Mouse (Mus musculus): ENCODE measurements around the gene Gnaq. TPM values are rescaled to one million over a fixed set of nuclear protein-coding genes. Genes with fewer than 3 reads are reported as not detected.
"Not testable (repeated sequence)": the region's sequence is repeated elsewhere in the genome, so short reads cannot be mapped to it uniquely, and the experiment has no call there.

Gnaq gene
- polyA plus RNA-seq, 1 experiment = 8.1 TPM

DNA sequence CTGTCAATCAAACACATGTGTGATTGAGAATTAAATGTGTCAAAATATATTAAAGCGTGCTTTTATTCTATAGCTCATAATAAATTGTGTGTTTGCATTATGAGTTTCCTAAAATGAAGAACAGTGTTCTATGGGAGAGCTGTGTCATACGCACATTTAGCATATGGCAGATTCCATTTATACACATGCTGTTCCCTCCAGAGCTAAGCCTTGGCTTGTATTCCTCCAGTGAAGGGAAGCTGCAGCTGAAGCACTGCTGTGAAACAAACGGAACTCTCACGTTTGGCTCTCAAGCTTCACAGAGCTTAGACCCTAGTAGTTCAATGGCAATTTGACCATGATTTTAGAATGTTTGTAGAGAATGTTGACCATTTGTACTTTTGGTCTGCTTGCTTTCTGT is 129.7 kb downstream of the Gnaq start:
- TF ChIP-seq POLR2A (IDR thresholded peaks at IDR 0.05; ENCODE audit: control insufficient read depth, extremely low read depth, insufficient read depth, low read length, poor library complexity) = no peak
- TF ChIP-seq CTCF (IDR thresholded peaks at IDR 0.05; ENCODE audit: borderline replicate concordance, control insufficient read depth, extremely low read depth, insufficient read depth, low read length, poor library complexity) = no peak
- no peaks in the 10 kb centered on the region for H3K36me3 ChIP-seq (ENCODE audit: control insufficient read depth, insufficient read depth, low read length)
- WGBS = 98% methylated on average over 4 of the region's 4 CpGs
- no peak for DNase-seq
- H3K27me3 ChIP-seq (ENCODE audit: control insufficient read depth, insufficient read depth, low read length) = no peaks in the 10 kb centered on the region
- no peak overlapping the region for H3K4me3 ChIP-seq (ENCODE audit: control insufficient read depth, insufficient read depth, low read length)
- H3K27ac ChIP-seq (ENCODE audit: control insufficient read depth, insufficient read depth, low read length) = no peak overlapping the region
- no peaks in the 10 kb centered on the region for H3K4me1 ChIP-seq (replicated peaks; ENCODE audit: control insufficient read depth, insufficient read depth, low read length)

DNA sequence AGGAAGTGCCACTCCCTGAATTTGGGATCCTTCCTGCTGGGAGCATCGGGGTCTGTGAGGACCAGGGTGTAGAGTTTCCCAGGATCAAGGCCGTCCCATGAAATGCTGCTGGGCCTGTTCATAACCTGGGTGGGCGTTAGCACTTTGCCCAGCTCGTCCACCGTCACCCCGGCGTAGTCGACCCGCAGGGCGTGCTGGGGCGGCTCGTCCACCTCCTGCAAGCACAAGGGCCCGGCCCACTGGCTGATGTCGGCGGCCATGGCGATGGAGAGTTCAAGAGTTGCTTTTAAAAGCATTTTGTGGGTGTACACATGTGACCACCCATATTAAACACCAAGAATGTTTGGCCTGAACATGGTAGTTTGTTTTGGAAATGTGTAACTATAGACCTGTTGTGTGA is 134.7 kb downstream of the Gnaq start:
- H3K4me3 ChIP-seq (ENCODE audit: control insufficient read depth, insufficient read depth, low read length); H3K27me3 ChIP-seq (ENCODE audit: control insufficient read depth, insufficient read depth, low read length); DNase-seq; H3K4me1 ChIP-seq (replicated peaks; ENCODE audit: control insufficient read depth, insufficient read depth, low read length); H3K36me3 ChIP-seq (ENCODE audit: control insufficient read depth, insufficient read depth, low read length); H3K27ac ChIP-seq (ENCODE audit: control insufficient read depth, insufficient read depth, low read length): not testable (repeated sequence)
- WGBS = 97% methylated on average over 11 of the region's 16 CpGs

DNA sequence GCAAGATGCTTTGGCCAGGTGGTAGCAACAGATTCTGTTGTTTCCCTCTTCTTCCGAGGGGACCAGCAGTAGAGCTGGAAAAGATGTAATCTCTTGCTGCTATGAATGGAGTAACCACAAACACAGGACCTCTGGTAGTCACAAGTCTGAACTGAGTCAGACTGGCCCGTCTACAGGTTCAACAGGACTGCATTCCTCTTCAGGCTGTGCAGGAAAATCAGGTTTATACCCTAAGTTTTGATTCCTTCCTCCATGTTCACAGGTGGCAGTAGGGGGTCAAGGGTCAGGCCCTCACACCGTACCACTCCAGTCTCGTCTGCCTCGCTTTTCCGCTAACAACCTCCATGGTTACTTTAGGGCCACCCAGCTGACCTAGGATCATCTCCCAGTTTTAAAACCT is 137.6 kb downstream of the Gnaq start:
- 92% methylated on average over 6 of the region's 6 CpGs for WGBS
- TF ChIP-seq POLR2A (IDR thresholded peaks at IDR 0.05; ENCODE audit: control insufficient read depth, extremely low read depth, insufficient read depth, low read length, poor library complexity) (no peak), CTCF (IDR thresholded peaks at IDR 0.05; ENCODE audit: borderline replicate concordance, control insufficient read depth, extremely low read depth, insufficient read depth, low read length, poor library complexity) (no peak)

DNA sequence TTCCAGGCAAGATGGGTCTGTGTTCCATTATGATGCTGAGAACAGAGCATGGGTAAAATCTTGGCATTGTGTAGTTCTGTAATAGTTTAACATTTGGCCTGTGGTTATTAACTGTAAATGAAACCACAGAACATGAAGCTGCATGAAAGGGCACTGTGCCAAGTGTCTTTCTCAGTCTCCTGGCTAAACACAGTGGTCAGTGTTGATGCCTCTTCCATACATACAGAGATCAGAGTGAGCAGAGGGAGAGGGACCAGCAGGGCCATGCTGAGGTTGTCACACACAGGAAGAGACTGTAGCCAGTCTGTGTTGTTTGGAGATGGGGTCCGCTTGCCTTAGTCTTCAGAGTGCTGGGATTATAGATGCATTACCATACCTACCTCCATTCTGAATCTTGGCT is 138.4 kb downstream of the Gnaq start:
- Histone ChIP-seq H3K27me3 (ENCODE audit: control insufficient read depth, insufficient read depth, low read length) (no peaks in the 10 kb centered on the region), H3K4me1 (replicated peaks; ENCODE audit: control insufficient read depth, insufficient read depth, low read length) (no peaks in the 10 kb centered on the region; the same call in 1 of the 2 replicates), H3K27ac (ENCODE audit: control insufficient read depth, insufficient read depth, low read length) (no peak overlapping the region), H3K4me3 (ENCODE audit: control insufficient read depth, insufficient read depth, low read length) (no peak overlapping the region), H3K36me3 (ENCODE audit: control insufficient read depth, insufficient read depth, low read length) (no peaks in the 10 kb centered on the region)
- no peak for DNase-seq
- TF ChIP-seq POLR2A (IDR thresholded peaks at IDR 0.05; ENCODE audit: control insufficient read depth, extremely low read depth, insufficient read depth, low read length, poor library complexity) (no peak), CTCF (IDR thresholded peaks at IDR 0.05; ENCODE audit: borderline replicate concordance, control insufficient read depth, extremely low read depth, insufficient read depth, low read length, poor library complexity) (no peak)
- 89% methylated on average over 1 of the region's 1 CpGs for WGBS

More for the DNA sequence above, 137.6 kb downstream of the Gnaq start:
- Histone ChIP-seq H3K4me1 (replicated peaks; ENCODE audit: control insufficient read depth, insufficient read depth, low read length) (no peaks in the 10 kb centered on the region; the same call in 1 of the 2 replicates), H3K27me3 (ENCODE audit: control insufficient read depth, insufficient read depth, low read length) (no peaks in the 10 kb centered on the region), H3K4me3 (ENCODE audit: control insufficient read depth, insufficient read depth, low read length) (no peak overlapping the region), H3K36me3 (ENCODE audit: control insufficient read depth, insufficient read depth, low read length) (no peaks in the 10 kb centered on the region), H3K27ac (ENCODE audit: control insufficient read depth, insufficient read depth, low read length) (no peak overlapping the region)
- no peak for DNase-seq

DNA sequence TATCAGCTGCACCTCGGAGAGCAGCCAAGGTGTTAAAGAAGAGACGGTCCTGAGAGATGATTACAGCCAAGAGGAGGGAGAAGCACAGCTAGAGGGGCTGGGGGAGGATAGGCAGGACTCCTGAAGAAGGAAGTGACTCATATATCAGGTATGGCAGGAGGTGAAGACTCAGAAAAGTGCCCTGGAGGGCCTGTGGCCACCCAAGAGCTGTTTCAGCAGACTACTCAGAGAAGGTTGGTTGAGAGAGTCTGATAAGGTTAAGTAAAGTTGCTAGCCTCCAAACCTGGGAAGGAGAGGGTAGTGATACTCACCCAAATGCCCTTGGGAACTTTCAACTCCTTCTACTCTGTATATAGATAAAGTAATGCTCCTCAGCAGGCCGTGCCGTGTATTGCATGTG is 140.4 kb downstream of the Gnaq start:
- 87% methylated on average over 4 of the region's 4 CpGs for WGBS
- no peak for DNase-seq
- Histone ChIP-seq H3K27me3 (ENCODE audit: control insufficient read depth, insufficient read depth, low read length) (no peaks in the 10 kb centered on the region), H3K4me3 (ENCODE audit: control insufficient read depth, insufficient read depth, low read length) (no peak overlapping the region), H3K36me3 (ENCODE audit: control insufficient read depth, insufficient read depth, low read length) (no peaks in the 10 kb centered on the region), H3K27ac (ENCODE audit: control insufficient read depth, insufficient read depth, low read length) (no peak overlapping the region), H3K4me1 (replicated peaks; ENCODE audit: control insufficient read depth, insufficient read depth, low read length) (no peaks in the 10 kb centered on the region; the same call in 1 of the 2 replicates)
- TF ChIP-seq POLR2A (IDR thresholded peaks at IDR 0.05; ENCODE audit: control insufficient read depth, extremely low read depth, insufficient read depth, low read length, poor library complexity) (no peak), CTCF (IDR thresholded peaks at IDR 0.05; ENCODE audit: borderline replicate concordance, control insufficient read depth, extremely low read depth, insufficient read depth, low read length, poor library complexity) (no peak)

DNA sequence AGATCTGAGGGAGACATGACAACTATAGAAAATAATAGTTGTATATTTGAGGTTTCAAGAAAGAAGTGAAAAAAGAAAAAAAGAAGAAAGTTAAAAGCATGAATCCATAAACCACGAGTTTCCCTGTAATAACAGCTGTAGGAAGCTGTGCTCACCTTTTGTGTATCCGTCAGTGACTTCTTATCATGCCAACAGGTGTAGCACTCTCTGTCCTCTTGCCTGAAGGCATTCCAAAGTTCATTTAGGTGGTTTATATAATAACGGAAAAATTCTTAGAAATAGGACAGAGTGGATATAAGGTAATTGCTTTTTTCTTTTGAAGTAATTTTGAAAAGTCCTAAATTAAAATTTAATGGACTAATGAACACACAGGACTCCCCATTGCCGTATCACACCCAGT is 147.6 kb downstream of the Gnaq start:
- no peaks in the 10 kb centered on the region for H3K4me1 ChIP-seq (replicated peaks; ENCODE audit: control insufficient read depth, insufficient read depth, low read length)
- no peaks in the 10 kb centered on the region for H3K27me3 ChIP-seq (ENCODE audit: control insufficient read depth, insufficient read depth, low read length)
- H3K4me3 ChIP-seq (ENCODE audit: control insufficient read depth, insufficient read depth, low read length) = no peak overlapping the region
- H3K36me3 ChIP-seq (ENCODE audit: control insufficient read depth, insufficient read depth, low read length) = no peaks in the 10 kb centered on the region
- 89% methylated on average over 4 of the region's 4 CpGs for WGBS
- no peak for DNase-seq
- TF ChIP-seq CTCF (IDR thresholded peaks at IDR 0.05; ENCODE audit: borderline replicate concordance, control insufficient read depth, extremely low read depth, insufficient read depth, low read length, poor library complexity) (no peak), POLR2A (IDR thresholded peaks at IDR 0.05; ENCODE audit: control insufficient read depth, extremely low read depth, insufficient read depth, low read length, poor library complexity) (no peak)
- H3K27ac ChIP-seq (ENCODE audit: control insufficient read depth, insufficient read depth, low read length) = no peak overlapping the region

All from thymus, adult 2 months (tissue).